Mouse (Mus musculus): Measurements from ENCODE around the gene Kng1.

Kng1 gene

GRCm38 (mm10) chr16:23114339-23115171 lies 56.9 kb downstream of the Kng1 start:
- DNase-seq (ENCODE audit: low spot score in 2 of 2) = no peak

GRCm38 (mm10) chr16:23115486-23115885 lies 57.8 kb downstream of the Kng1 start:
- DNase-seq (ENCODE audit: low spot score in 2 of 2) = no peak

GRCm38 (mm10) chr16:23117173-23117572 lies 59.5 kb downstream of the Kng1 start:
- DNase-seq (ENCODE audit: low spot score in 2 of 2) = no peak

GRCm38 (mm10) chr16:23122446-23122845 lies 64.8 kb downstream of the Kng1 start:
- DNase-seq (ENCODE audit: low spot score in 2 of 2) = no peak

GRCm38 (mm10) chr16:23123104-23123503 lies 65.4 kb downstream of the Kng1 start:
- no peak for DNase-seq (ENCODE audit: low spot score in 2 of 2)

GRCm38 (mm10) chr16:23124398-23124797 lies 66.7 kb downstream of the Kng1 start:
- no peak for DNase-seq (ENCODE audit: low spot score in 2 of 2)

GRCm38 (mm10) chr16:23127311-23127672 lies 69.6 kb downstream of the Kng1 start:
- DNase-seq (ENCODE audit: low spot score in 2 of 2) = no peak

GRCm38 (mm10) chr16:23127673-23128375 lies 70.2 kb downstream of the Kng1 start, which contains the start of gene Rfc4:
TSS of gene Rfc4 (minus strand) at chr16:23127737.
- DNase-seq (ENCODE audit: low spot score in 2 of 2) = peak; percentile 82 to 89

- no peak for DNase-seq (ENCODE audit: low spot score in 2 of 2)
Measured at GRCm38 (mm10) chr16:23130303-23130702, 72.6 kb downstream of the Kng1 start.

All from spleen, postnatal 14 days (tissue).